8 mouse cellular contexts compared by ENCODE assay signal in genomic region chr4:156254361-156255077, GRCm38 (mm10). TPM values are rescaled to one million over a fixed set of nuclear protein-coding genes. Genes with fewer than 3 reads are reported as not detected.
A peak's percentile ranks its signal among the peaks of the same experiment; 100 is the strongest.
DNase-seq lines count a peak whose midpoint lies in the region; ATAC-seq lines count a peak whose summit lies in the region.

No protein-coding gene starts in this region.

- no peaks in the 10 kb centered on the region for H3K9me3 ChIP-seq in forebrain, embryonic 11.5 days (ENCODE audit: control insufficient read depth, low read length)
- H3K9me3 ChIP-seq in liver, embryonic 11.5 days (ENCODE audit: control insufficient read depth, low read length): no peaks in the 10 kb centered on the region

- no peak overlapping the region for H3K27ac ChIP-seq in forebrain, embryonic 11.5 days (ENCODE audit: low read depth, low read length)
- peak overlapping the region; percentile 30 for H3K27ac ChIP-seq in liver, embryonic 11.5 days (ENCODE audit: low read depth, low read length)

- peak; percentile 77 for ATAC-seq in forebrain, embryonic 11.5 days (replicated peaks; ENCODE audit: low FRiP score)
- peak; percentile 37 for ATAC-seq in liver, embryonic 11.5 days (replicated peaks; ENCODE audit: low FRiP score)

- H3K9ac ChIP-seq in forebrain, embryonic 11.5 days (ENCODE audit: low read length): no peak overlapping the region
- H3K9ac ChIP-seq in liver, embryonic 11.5 days (ENCODE audit: low read depth, low read length): peak overlapping the region; percentile 67

- WGBS in forebrain, embryonic 11.5 days: under 1% methylated on average over 28 of the region's 30 CpGs
- 6% methylated on average over 25 of the region's 30 CpGs for WGBS in liver, embryonic 11.5 days

- no peaks in the 10 kb centered on the region for H3K36me3 ChIP-seq in forebrain, embryonic 11.5 days (ENCODE audit: control insufficient read depth, insufficient read depth, low read length)
- H3K36me3 ChIP-seq in liver, embryonic 11.5 days (ENCODE audit: control insufficient read depth, insufficient read depth, low read length): no peaks in the 10 kb centered on the region

- peak overlapping the region; percentile 28 for H3K4me2 ChIP-seq in forebrain, embryonic 11.5 days (ENCODE audit: low read depth, low read length, severe bottlenecking)
- peak overlapping the region; percentile 54 for H3K4me2 ChIP-seq in liver, embryonic 11.5 days

- H3K4me3 ChIP-seq in forebrain, embryonic 11.5 days (ENCODE audit: low read depth, low read length): peak overlapping the region; percentile 9
- peak overlapping the region; percentile 35 for H3K4me3 ChIP-seq in liver, embryonic 11.5 days (ENCODE audit: low read depth, low read length)

- peaks cover 4% of the 10 kb centered on the region; the same call in 1 of the 2 replicates for H3K4me1 ChIP-seq in forebrain, embryonic 11.5 days (replicated peaks; ENCODE audit: control insufficient read depth, insufficient read depth, low read length)
- H3K4me1 ChIP-seq in liver, embryonic 11.5 days (replicated peaks; ENCODE audit: control insufficient read depth, insufficient read depth, low read length): peaks cover 31% of the 10 kb centered on the region

- peak; percentile 39 for DNase-seq in adrenal gland, postnatal 14 days
- DNase-seq in adrenal gland, adult 2 months: no peak
- peak; percentile 51 for DNase-seq in CD4-positive, CD25-positive, alpha-beta regulatory T cell, adult 2 months (ENCODE audit: low read depth, low spot score)
- DNase-seq in forebrain, embryonic 11.5 days (ENCODE audit: low spot score): no peak
- DNase-seq in liver, embryonic 11.5 days (ENCODE audit: low spot score): no peak
- DNase-seq in spleen, postnatal 10 days (ENCODE audit: low spot score in 2 of 2): peak; percentile 64 to 67
- no peak for DNase-seq in left cerebral cortex, adult 11 months (ENCODE audit: low spot score)
- DNase-seq in thymus, postnatal 36 days: no peak

- H3K27me3 ChIP-seq in forebrain, embryonic 11.5 days (ENCODE audit: control insufficient read depth, insufficient read depth, low read length): peaks cover 24% of the 10 kb centered on the region
- H3K27me3 ChIP-seq in liver, embryonic 11.5 days (replicated peaks; ENCODE audit: control insufficient read depth, insufficient read depth, low read length): peaks cover 19% of the 10 kb centered on the region

RNA-seq across cellular contexts. Expression of gene Samd11, which starts 0.9 kb away (rescaled TPM):
- total RNA-seq in adrenal gland, postnatal 14 days (2021): 2.5 and 3.6 TPM in 2 replicates
- 1 to 10 TPM; 1.7 to 2.2 TPM for total RNA-seq in adrenal gland, adult 2 months (2021)
- 2.2 and 2.9 TPM in 2 replicates for polyA plus RNA-seq in adrenal gland, adult 2 months (2012; rRNA removed)
- 1.4 and 2.0 TPM in 2 replicates for polyA plus RNA-seq in forebrain, embryonic 11.5 days (2014; fragmentation: Nextera tagmentation; extraction: Ambion mirVana)
- 8.9 and 9.7 TPM in 2 replicates for polyA plus RNA-seq in liver, embryonic 11.5 days (2014; fragmentation: Nextera tagmentation; extraction: Ambion mirVana)

RNA-seq across cellular contexts. Expression of gene Noc2l, which starts 18.7 kb away (rescaled TPM):
- total RNA-seq in adrenal gland, postnatal 14 days (2021): 42.5 and 48.9 TPM in 2 replicates
- total RNA-seq in adrenal gland, adult 2 months (2021): 10 to 100 TPM; 42.6 to 47.2 TPM
- polyA plus RNA-seq in adrenal gland, adult 2 months (2012; rRNA removed): 46.6 and 60.3 TPM in 2 replicates
- 102 and 104 TPM in 2 replicates for polyA plus RNA-seq in forebrain, embryonic 11.5 days (2014; fragmentation: Nextera tagmentation; extraction: Ambion mirVana)
- polyA plus RNA-seq in liver, embryonic 11.5 days (2014; fragmentation: Nextera tagmentation; extraction: Ambion mirVana): 152 and 155 TPM in 2 replicates

RNA-seq across cellular contexts. Expression of gene Plekhn1, which starts 19.9 kb away (rescaled TPM):
- 15.7 TPM in 2 replicates for total RNA-seq in adrenal gland, postnatal 14 days (2021)
- total RNA-seq in adrenal gland, adult 2 months (2021): 10 to 100 TPM; 18.7 to 23.9 TPM
- 62.2 and 69.6 TPM in 2 replicates for polyA plus RNA-seq in adrenal gland, adult 2 months (2012; rRNA removed)
- polyA plus RNA-seq in forebrain, embryonic 11.5 days (2014; fragmentation: Nextera tagmentation; extraction: Ambion mirVana): 26.7 and 27.2 TPM in 2 replicates
- 9.1 and 11.8 TPM in 2 replicates for polyA plus RNA-seq in liver, embryonic 11.5 days (2014; fragmentation: Nextera tagmentation; extraction: Ambion mirVana)

RNA-seq across cellular contexts. Expression of gene Perm1, which starts 38.9 kb away (rescaled TPM):
- 14.2 and 16.2 TPM in 2 replicates for total RNA-seq in adrenal gland, postnatal 14 days (2021)
- total RNA-seq in adrenal gland, adult 2 months (2021): 10 to 100 TPM in 1 of 2 experiments, 1 to 10 TPM in 1; 3.9 to 10.2 TPM
- 2.4 and 2.6 TPM in 2 replicates for polyA plus RNA-seq in adrenal gland, adult 2 months (2012; rRNA removed)
- 1.4 and 1.6 TPM in 2 replicates for polyA plus RNA-seq in forebrain, embryonic 11.5 days (2014; fragmentation: Nextera tagmentation; extraction: Ambion mirVana)
- 0.25 TPM in 2 replicates for polyA plus RNA-seq in liver, embryonic 11.5 days (2014; fragmentation: Nextera tagmentation; extraction: Ambion mirVana)

RNA-seq across cellular contexts. Expression of gene AW011738, which starts 51.4 kb away (rescaled TPM):
- 3.9 and 4.7 TPM in 2 replicates for total RNA-seq in adrenal gland, postnatal 14 days (2021)
- total RNA-seq in adrenal gland, adult 2 months (2021): 1 to 10 TPM; 2.7 to 7.2 TPM
- polyA plus RNA-seq in adrenal gland, adult 2 months (2012; rRNA removed): 1.7 and 2.6 TPM in 2 replicates
- polyA plus RNA-seq in forebrain, embryonic 11.5 days (2014; fragmentation: Nextera tagmentation; extraction: Ambion mirVana): 2.0 and 2.3 TPM in 2 replicates
- polyA plus RNA-seq in liver, embryonic 11.5 days (2014; fragmentation: Nextera tagmentation; extraction: Ambion mirVana): 0.08 and 0.73 TPM in 2 replicates

Comparison
In these comparisons a context has a peak if more than half of its experiments do, and no peak if none do; other contexts are left out.
1. DNase-seq: peak in adrenal gland, postnatal 14 days (single experiment), CD4-positive, CD25-positive, alpha-beta regulatory T cell, adult 2 months (single experiment) and spleen, postnatal 10 days (2 of 2); none in adrenal gland, adult 2 months (single experiment), forebrain, embryonic 11.5 days (single experiment), liver, embryonic 11.5 days (single experiment), left cerebral cortex, adult 11 months (single experiment) and thymus, postnatal 36 days (0 of 2).